Mouse (Mus musculus): ENCODE results near the gene 4930402H24Rik. TPM values are rescaled to one million over a fixed set of nuclear protein-coding genes. Genes with fewer than 3 reads are reported as not detected.

4930402H24Rik gene
- polyA plus RNA-seq, 1 experiment from 2014 or later: 70.6 TPM

GRCm38 (mm10) chr2:130917686-130918085 lies 11.5 kb upstream of the 4930402H24Rik start:
- Histone ChIP-seq H3K27me3 (ENCODE audit: control insufficient read depth, insufficient read depth, low read length) (no peaks in the 10 kb centered on the region), H3K27ac (ENCODE audit: low read depth, low read length) (no peak overlapping the region), H3K4me2 (replicated peaks; ENCODE audit: low read depth, low read length) (no peak overlapping the region), H3K4me1 (replicated peaks; ENCODE audit: control insufficient read depth, insufficient read depth, low read length) (no peaks in the 10 kb centered on the region), H3K36me3 (ENCODE audit: control insufficient read depth, insufficient read depth, low read length) (no peaks in the 10 kb centered on the region), H3K9me3 (ENCODE audit: control insufficient read depth, low read length) (no peaks in the 10 kb centered on the region), H3K9ac (ENCODE audit: low read depth, low read length) (no peak overlapping the region), H3K4me3 (ENCODE audit: low read depth, low read length) (no peak overlapping the region)
- WGBS: 85% methylated on average over 1 of the region's 1 CpGs
- ATAC-seq (ENCODE audit: low FRiP score) (no peak), DNase-seq (ENCODE audit: low spot score) (no peak)

GRCm38 (mm10) chr2:130916521-130917147 lies 10.4 kb upstream of the 4930402H24Rik start:
- Histone ChIP-seq H3K9me3 (ENCODE audit: control insufficient read depth, low read length) (no peaks in the 10 kb centered on the region), H3K4me3 (ENCODE audit: low read depth, low read length) (no peak overlapping the region), H3K27ac (ENCODE audit: low read depth, low read length) (no peak overlapping the region), H3K4me1 (replicated peaks; ENCODE audit: control insufficient read depth, insufficient read depth, low read length) (no peaks in the 10 kb centered on the region), H3K36me3 (ENCODE audit: control insufficient read depth, insufficient read depth, low read length) (no peaks in the 10 kb centered on the region), H3K9ac (ENCODE audit: low read depth, low read length) (no peak overlapping the region), H3K4me2 (replicated peaks; ENCODE audit: low read depth, low read length) (no peak overlapping the region), H3K27me3 (ENCODE audit: control insufficient read depth, insufficient read depth, low read length) (no peaks in the 10 kb centered on the region)
- 49% methylated on average over 3 of the region's 3 CpGs for WGBS
- no peak for ATAC-seq (ENCODE audit: low FRiP score)
- DNase-seq (ENCODE audit: low spot score): no peak

GRCm38 (mm10) chr2:130914873-130915272 lies 8.7 kb upstream of the 4930402H24Rik start:
- no peak overlapping the region for H3K9ac ChIP-seq (ENCODE audit: low read depth, low read length)
- no peaks in the 10 kb centered on the region for H3K27me3 ChIP-seq (ENCODE audit: control insufficient read depth, insufficient read depth, low read length)
- no peaks in the 10 kb centered on the region for H3K4me1 ChIP-seq (replicated peaks; ENCODE audit: control insufficient read depth, insufficient read depth, low read length)
- no peak for ATAC-seq (ENCODE audit: low FRiP score)
- 88% methylated on average over 1 of the region's 1 CpGs for WGBS
- H3K4me2 ChIP-seq (replicated peaks; ENCODE audit: low read depth, low read length): no peak overlapping the region
- H3K9me3 ChIP-seq (ENCODE audit: control insufficient read depth, low read length): no peaks in the 10 kb centered on the region
- H3K27ac ChIP-seq (ENCODE audit: low read depth, low read length): no peak overlapping the region
- H3K36me3 ChIP-seq (ENCODE audit: control insufficient read depth, insufficient read depth, low read length): no peaks in the 10 kb centered on the region
- no peak overlapping the region for H3K4me3 ChIP-seq (ENCODE audit: low read depth, low read length)
- no peak for DNase-seq (ENCODE audit: low spot score)

GRCm38 (mm10) chr2:130911691-130912090 lies 5.5 kb upstream of the 4930402H24Rik start:
- H3K4me3 ChIP-seq (ENCODE audit: low read depth, low read length): no peak overlapping the region
- ATAC-seq (ENCODE audit: low FRiP score) (no peak), DNase-seq (ENCODE audit: low spot score) (no peak)
- no peak overlapping the region for H3K9ac ChIP-seq (ENCODE audit: low read depth, low read length)
- no peaks in the 10 kb centered on the region for H3K27me3 ChIP-seq (ENCODE audit: control insufficient read depth, insufficient read depth, low read length)
- no peaks in the 10 kb centered on the region for H3K36me3 ChIP-seq (ENCODE audit: control insufficient read depth, insufficient read depth, low read length)
- WGBS: 72% methylated on average over 1 of the region's 1 CpGs
- no peak overlapping the region for H3K4me2 ChIP-seq (replicated peaks; ENCODE audit: low read depth, low read length)
- H3K4me1 ChIP-seq (replicated peaks; ENCODE audit: control insufficient read depth, insufficient read depth, low read length): peaks cover 5% of the 10 kb centered on the region; the same call in 1 of the 2 replicates
- H3K27ac ChIP-seq (ENCODE audit: low read depth, low read length): no peak overlapping the region
- H3K9me3 ChIP-seq (ENCODE audit: control insufficient read depth, low read length): no peaks in the 10 kb centered on the region

- peak; percentile 76 for ATAC-seq (ENCODE audit: low FRiP score)
- Histone ChIP-seq H3K27ac (ENCODE audit: low read depth, low read length) (peak overlapping the region; percentile 81), H3K4me1 (replicated peaks; ENCODE audit: control insufficient read depth, insufficient read depth, low read length) (peaks cover 5% of the 10 kb centered on the region; the same call in 1 of the 2 replicates), H3K36me3 (ENCODE audit: control insufficient read depth, insufficient read depth, low read length) (no peaks in the 10 kb centered on the region), H3K9ac (ENCODE audit: low read depth, low read length) (peak overlapping the region; percentile 89), H3K9me3 (ENCODE audit: control insufficient read depth, low read length) (no peaks in the 10 kb centered on the region), H3K27me3 (ENCODE audit: control insufficient read depth, insufficient read depth, low read length) (no peaks in the 10 kb centered on the region), H3K4me3 (ENCODE audit: low read depth, low read length) (peak overlapping the region; percentile 97), H3K4me2 (replicated peaks; ENCODE audit: low read depth, low read length) (peak overlapping the region; percentile 85)
- WGBS: 1% methylated on average over 43 of the region's 58 CpGs
- no peak for DNase-seq (ENCODE audit: low spot score)
Measured at GRCm38 (mm10) chr2:130906584-130907315, 544 bp upstream of the 4930402H24Rik start.

- Histone ChIP-seq H3K27me3 (ENCODE audit: control insufficient read depth, insufficient read depth, low read length) (no peaks in the 10 kb centered on the region), H3K9me3 (ENCODE audit: control insufficient read depth, low read length) (no peaks in the 10 kb centered on the region), H3K4me1 (replicated peaks; ENCODE audit: control insufficient read depth, insufficient read depth, low read length) (no peaks in the 10 kb centered on the region), H3K4me2 (replicated peaks; ENCODE audit: low read depth, low read length) (no peak overlapping the region), H3K36me3 (ENCODE audit: control insufficient read depth, insufficient read depth, low read length) (no peaks in the 10 kb centered on the region), H3K9ac (ENCODE audit: low read depth, low read length) (no peak overlapping the region), H3K27ac (ENCODE audit: low read depth, low read length) (no peak overlapping the region), H3K4me3 (ENCODE audit: low read depth, low read length) (no peak overlapping the region)
- WGBS: 89% methylated on average over 2 of the region's 2 CpGs
- DNase-seq (ENCODE audit: low spot score): no peak
- no peak for ATAC-seq (ENCODE audit: low FRiP score)
Measured at GRCm38 (mm10) chr2:130898783-130899182, 7.4 kb downstream of the 4930402H24Rik start.

GRCm38 (mm10) chr2:130897856-130898255 lies 8.3 kb downstream of the 4930402H24Rik start:
- no peak for ATAC-seq (ENCODE audit: low FRiP score)
- H3K4me2 ChIP-seq (replicated peaks; ENCODE audit: low read depth, low read length): no peak overlapping the region
- WGBS: 83% methylated on average over 2 of the region's 2 CpGs
- H3K36me3 ChIP-seq (ENCODE audit: control insufficient read depth, insufficient read depth, low read length): no peaks in the 10 kb centered on the region
- no peak overlapping the region for H3K27ac ChIP-seq (ENCODE audit: low read depth, low read length)
- H3K9me3 ChIP-seq (ENCODE audit: control insufficient read depth, low read length): no peaks in the 10 kb centered on the region
- DNase-seq (ENCODE audit: low spot score): no peak
- no peak overlapping the region for H3K9ac ChIP-seq (ENCODE audit: low read depth, low read length)
- no peaks in the 10 kb centered on the region for H3K27me3 ChIP-seq (ENCODE audit: control insufficient read depth, insufficient read depth, low read length)
- no peak overlapping the region for H3K4me3 ChIP-seq (ENCODE audit: low read depth, low read length)
- H3K4me1 ChIP-seq (replicated peaks; ENCODE audit: control insufficient read depth, insufficient read depth, low read length): no peaks in the 10 kb centered on the region

GRCm38 (mm10) chr2:130896944-130897343 lies 9.3 kb downstream of the 4930402H24Rik start:
- no peaks in the 10 kb centered on the region for H3K9me3 ChIP-seq (ENCODE audit: control insufficient read depth, low read length)
- H3K4me2 ChIP-seq (replicated peaks; ENCODE audit: low read depth, low read length): no peak overlapping the region
- DNase-seq (ENCODE audit: low spot score): no peak
- H3K4me3 ChIP-seq (ENCODE audit: low read depth, low read length): no peak overlapping the region
- H3K36me3 ChIP-seq (ENCODE audit: control insufficient read depth, insufficient read depth, low read length): no peaks in the 10 kb centered on the region
- 97% methylated on average over 2 of the region's 2 CpGs for WGBS
- H3K27me3 ChIP-seq (ENCODE audit: control insufficient read depth, insufficient read depth, low read length): no peaks in the 10 kb centered on the region
- no peaks in the 10 kb centered on the region for H3K4me1 ChIP-seq (replicated peaks; ENCODE audit: control insufficient read depth, insufficient read depth, low read length)
- ATAC-seq (ENCODE audit: low FRiP score): no peak
- no peak overlapping the region for H3K27ac ChIP-seq (ENCODE audit: low read depth, low read length)
- H3K9ac ChIP-seq (ENCODE audit: low read depth, low read length): no peak overlapping the region

- no peak for ATAC-seq (ENCODE audit: low FRiP score)
Measured at GRCm38 (mm10) chr2:130887456-130887855, 18.8 kb downstream of the 4930402H24Rik start.

More at GRCm38 (mm10) chr2:130887456-130887855, 18.8 kb downstream of the 4930402H24Rik start:
- H3K27me3 ChIP-seq (ENCODE audit: control insufficient read depth, insufficient read depth, low read length): no peaks in the 10 kb centered on the region
- no peak overlapping the region for H3K9ac ChIP-seq (ENCODE audit: low read depth, low read length)
- DNase-seq (ENCODE audit: low spot score): no peak
- H3K4me2 ChIP-seq (replicated peaks; ENCODE audit: low read depth, low read length): no peak overlapping the region
- no peaks in the 10 kb centered on the region for H3K4me1 ChIP-seq (replicated peaks; ENCODE audit: control insufficient read depth, insufficient read depth, low read length)
- no peak overlapping the region for H3K4me3 ChIP-seq (ENCODE audit: low read depth, low read length)
- H3K36me3 ChIP-seq (ENCODE audit: control insufficient read depth, insufficient read depth, low read length): no peaks in the 10 kb centered on the region
- 84% methylated on average over 1 of the region's 1 CpGs for WGBS
- H3K27ac ChIP-seq (ENCODE audit: low read depth, low read length): no peak overlapping the region
- H3K9me3 ChIP-seq (ENCODE audit: control insufficient read depth, low read length): no peaks in the 10 kb centered on the region

Measured in hindbrain, embryonic 11.5 days (tissue).